Mouse (Mus musculus) bone marrow, adult 2 months (tissue): ENCODE data around the gene Krtap4-7.

Experiments
- CTCF ChIP-seq: fragments of 200-500 bp; IDR thresholded peaks from 2 replicates; pipeline ENCODE4 v1.5.1; 2011; ENCODE audit warnings: low read length, control low read depth; ENCODE audit not compliant: control insufficient read depth, insufficient read depth
- POLR2A ChIP-seq: fragments of 200-500 bp; IDR thresholded peaks from 2 replicates; pipeline ENCODE4 v1.6.1; 2011; ENCODE audit warnings: low read depth, mild to moderate bottlenecking, control low read depth, low read length, borderline replicate concordance; ENCODE audit not compliant: control insufficient read depth

DNA sequence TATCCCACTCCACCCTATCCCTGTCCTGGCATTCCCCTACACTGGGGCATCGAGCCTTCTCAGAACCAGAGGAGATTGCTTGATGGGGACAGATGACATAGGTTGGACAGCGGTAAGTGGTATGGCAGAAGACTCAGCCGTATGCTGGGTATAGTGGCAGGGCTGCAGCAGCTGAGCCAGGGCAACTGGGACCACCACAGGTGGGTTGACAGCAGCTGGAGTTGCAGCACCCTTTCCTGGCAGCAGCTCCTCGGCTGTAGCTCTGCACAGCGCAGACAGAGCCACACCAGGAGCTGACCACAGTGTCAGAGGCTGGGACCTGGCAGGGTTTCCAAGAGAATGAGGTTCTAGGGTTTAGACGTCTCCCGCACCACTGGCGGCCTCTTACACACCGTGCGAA is 18.9 kb upstream of the Krtap4-7 start:
- TF ChIP-seq CTCF: no peak
- TF ChIP-seq POLR2A: no peak
